Mouse (Mus musculus): ENCODE results near the gene Hist1h4m.
"Not testable (repeated sequence)": the region's sequence is repeated elsewhere in the genome, so short reads cannot be mapped to it uniquely, and the experiment has no call there.

Gene Hist1h4m

DNA sequence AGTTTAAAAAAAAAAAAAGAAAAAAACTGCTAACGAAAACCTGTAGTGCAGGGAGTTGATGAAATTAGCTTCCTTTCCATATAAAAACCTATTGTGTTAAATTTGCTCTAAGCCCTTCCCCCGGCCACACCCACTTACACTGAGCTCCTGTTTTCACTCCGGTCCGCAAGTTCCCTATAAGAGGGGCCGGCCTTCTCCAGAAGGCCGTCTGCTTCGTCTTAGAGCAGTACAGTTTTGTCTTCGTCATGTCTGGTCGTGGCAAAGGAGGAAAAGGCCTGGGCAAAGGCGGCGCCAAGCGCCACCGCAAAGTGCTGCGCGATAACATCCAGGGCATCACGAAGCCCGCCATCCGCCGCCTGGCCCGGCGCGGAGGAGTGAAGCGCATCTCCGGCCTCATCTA lies at the start of gene Hist1h4m:
Hist1h4m (plus strand) TSS at position 208 of the 400 bp plus-strand sequence.
- DNase-seq (ENCODE audit: low spot score in 2 of 2): peak; percentile 67 to 72

DNA sequence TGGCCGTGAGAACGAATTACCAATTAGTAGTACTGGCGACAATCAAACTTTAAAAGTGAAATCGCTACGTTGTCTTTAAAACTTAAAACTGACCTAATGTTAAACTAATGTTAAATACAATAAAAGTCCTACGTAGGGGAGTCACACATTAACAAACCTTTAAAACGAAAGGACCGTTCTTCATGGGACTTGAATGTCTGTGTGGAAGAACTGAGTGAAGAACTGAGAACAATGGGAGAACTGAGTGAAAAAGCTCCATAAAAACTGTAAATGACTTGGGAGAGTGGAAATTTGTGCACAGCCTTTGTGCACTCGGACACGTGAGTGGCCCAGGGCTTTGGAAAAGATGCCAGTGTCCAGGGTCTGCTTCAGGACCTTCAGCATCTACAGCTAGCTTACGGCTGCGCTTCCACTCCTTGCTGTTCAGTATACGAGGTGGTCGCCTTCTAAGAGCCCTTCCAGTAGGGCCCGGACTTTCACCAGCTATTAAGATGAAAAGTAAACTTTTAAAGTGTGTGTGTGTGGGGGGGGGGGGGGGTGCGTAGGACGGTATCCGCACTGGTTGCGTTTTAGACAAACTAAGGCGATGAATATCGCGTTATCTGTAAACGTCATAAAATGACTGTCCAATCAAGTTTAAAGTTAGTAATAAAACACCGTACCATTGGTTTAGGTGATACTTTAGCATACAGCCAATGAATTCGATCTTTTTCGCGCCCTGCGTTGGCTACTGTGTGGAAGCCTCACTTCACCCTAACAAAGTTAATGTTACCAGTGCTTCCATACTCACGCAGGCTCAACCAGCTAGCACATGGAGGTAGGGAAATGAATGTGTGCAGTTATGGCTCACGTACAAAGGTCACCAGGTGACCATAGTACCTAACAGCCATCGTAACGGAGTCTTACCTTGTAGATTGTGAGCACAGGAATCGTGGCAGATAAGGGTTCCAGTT lies 32.5 kb upstream of the Hist1h4m start:
- peak; percentile 74 to 88 for DNase-seq (ENCODE audit: low spot score in 2 of 2)

DNA sequence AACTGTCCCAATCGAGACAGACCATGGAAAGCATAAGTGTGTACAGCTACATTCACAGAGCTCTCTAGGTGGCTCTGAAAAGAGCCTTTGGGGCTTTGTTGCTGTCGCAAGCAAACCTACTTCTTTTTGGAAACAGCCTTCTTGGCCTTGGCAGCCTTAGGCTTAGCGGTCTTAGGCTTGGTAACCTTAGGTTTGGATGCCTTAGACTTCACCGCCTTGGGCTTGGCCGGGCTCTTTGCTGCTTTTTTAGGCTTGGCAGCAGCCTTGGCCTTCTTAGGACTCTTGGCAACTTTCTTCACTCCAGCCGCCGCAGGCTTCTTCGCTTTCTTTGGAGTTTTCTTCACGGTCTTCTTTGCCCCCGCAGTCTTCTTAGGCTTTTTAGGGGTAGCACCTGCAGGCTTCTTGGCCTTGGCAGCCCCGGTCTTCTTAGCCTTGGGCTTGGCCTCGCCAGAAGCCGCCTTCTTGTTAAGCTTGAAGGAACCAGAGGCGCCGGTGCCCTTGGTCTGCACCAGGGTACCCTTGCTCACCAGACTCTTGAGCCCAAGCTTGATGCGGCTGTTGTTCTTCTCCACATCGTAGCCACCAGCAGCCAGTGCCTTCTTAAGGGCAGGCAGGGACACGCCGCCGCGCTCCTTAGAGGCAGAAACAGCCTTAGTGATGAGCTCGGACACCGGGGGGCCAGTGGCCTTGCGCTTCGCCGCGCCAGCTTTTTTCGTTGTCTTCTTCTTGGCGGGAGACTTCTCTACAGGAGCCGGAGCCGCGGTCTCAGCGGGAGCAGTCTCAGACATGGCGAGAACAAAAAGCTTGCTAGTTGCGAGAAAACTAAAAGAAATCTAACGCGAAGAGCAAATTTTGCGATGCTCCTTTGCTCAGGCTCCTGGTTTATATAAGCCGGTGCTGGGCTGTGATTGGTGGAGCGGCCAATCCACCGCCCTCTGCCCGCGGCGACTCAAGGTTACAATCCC lies 31.5 kb upstream of the Hist1h4m start, which contains the start of gene Hist1h1b:
Hist1h1b (minus strand) TSS at position 859 of the 965 bp plus-strand sequence.
- peak; percentile 73 to 81 for DNase-seq (ENCODE audit: low spot score in 2 of 2)

DNA sequence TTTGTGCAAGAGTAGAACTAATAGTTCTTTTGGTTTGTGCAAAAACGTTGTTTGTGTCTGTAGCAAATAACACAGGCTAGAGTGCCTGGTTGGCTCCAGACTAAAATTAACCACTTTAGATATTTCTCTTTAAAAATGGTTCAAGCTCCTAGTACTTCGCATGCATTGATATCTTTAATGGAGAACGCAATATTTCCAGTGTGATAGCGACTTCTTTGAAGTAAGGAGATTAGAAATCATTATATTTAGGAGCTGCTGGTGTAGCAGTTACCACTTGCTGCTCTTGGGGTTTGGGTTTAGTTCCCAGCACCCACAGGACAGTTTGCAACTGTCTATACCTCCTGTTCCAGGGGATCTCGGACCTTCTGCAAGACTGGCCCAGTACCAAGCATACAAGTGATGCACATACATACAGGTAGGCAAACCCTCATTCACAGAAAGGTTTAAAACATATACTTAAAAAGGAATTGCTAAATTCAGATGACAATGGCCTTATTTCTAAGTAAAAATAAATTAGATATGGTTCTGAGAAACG lies 30.5 kb upstream of the Hist1h4m start:
- no peak for DNase-seq (ENCODE audit: low spot score in 2 of 2)

DNA sequence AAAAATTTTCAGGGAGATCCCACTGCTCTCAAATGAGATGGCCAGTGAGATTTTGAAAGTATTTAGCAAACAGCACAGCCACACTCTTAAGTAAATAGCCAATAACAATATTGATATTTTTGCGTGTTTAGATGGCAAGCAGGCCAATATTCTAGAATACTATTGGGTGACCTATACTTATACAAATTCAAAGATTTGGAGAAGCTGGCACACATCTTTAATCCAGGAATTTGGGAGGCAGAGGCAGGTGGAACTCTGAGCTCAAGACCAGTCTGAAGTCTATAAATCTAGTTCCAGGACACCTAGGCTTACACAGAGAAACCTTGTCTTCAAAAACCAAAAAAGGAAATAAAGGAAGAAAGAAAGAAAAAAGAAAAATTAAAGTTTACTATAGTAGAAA lies 29.9 kb upstream of the Hist1h4m start:
- no peak for DNase-seq (ENCODE audit: low spot score in 2 of 2)

DNA sequence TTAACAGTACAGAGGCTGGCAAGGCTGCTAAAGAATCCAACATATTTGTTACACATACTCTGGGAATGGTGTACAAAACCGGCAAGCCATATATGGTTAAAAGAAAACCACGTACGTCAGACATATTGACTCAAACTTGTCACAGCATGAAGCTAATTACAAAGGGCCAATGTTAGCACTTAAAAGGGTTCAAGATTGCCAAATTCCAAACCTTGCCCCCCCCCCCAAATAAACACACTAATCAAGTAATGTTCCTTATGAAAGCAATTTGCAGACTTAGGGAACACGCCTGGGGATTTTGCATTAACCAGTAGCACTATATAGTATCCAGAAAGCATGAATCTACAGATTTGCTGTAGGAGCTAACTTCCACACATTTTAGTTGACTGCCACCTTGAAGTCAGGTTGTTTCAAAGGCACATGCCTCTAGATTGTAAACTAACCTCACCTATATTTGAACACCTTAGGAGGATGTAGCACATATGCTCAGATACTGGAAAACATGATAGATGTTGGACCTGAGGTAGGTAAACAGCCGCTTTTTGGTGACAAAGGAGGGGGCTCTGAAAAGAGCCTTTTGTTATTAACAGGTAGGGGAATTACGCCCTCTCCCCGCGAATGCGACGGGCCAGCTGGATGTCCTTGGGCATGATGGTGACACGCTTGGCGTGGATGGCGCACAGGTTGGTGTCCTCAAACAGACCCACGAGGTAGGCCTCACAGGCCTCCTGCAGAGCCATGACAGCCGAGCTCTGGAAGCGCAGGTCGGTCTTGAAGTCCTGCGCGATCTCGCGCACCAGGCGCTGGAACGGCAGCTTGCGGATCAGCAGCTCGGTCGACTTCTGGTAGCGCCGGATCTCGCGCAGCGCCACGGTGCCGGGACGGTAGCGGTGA lies 28.9 kb upstream of the Hist1h4m start:
- DNase-seq (ENCODE audit: low spot score in 2 of 2): peak in 1 of 2 experiments; percentile 27

DNA sequence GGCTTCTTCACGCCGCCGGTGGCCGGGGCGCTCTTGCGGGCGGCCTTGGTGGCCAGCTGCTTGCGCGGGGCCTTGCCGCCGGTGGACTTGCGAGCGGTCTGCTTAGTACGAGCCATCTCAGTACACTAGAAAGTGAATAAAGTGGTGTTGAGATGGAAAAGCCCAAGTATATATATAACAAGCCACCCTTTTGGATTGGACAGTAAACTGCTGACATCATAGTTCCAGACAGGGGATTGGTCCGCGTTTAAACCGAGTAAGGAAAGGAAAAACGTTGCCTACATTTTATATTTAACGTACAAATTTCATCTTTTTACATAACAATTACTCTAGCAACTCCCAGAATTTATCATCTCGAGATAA lies 28.3 kb upstream of the Hist1h4m start, which contains the start of gene Hist1h3i:
Hist1h3i (minus strand) TSS at position 116 of the 363 bp plus-strand sequence.
- DNase-seq (ENCODE audit: low spot score in 2 of 2): peak; percentile 75 to 86

DNA sequence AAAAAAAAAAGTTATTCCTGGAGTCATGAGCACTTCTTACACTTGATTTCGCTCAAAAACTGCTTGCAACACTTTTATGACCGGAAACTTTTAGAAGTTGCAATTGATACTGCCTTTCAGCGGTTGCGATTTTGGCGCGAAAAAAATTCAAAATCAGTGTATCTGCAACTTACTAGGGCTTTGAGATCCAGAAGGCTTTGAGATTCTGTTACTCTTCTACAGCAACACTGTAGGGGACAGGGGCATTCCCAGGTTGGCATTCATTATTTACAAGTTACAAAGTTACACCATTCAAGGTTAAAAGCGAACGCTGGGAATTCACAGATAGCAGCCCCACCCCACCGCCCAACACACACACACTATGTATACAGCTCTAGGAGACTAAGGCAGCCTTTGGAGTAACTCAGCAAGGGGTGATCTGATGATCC lies 27.8 kb upstream of the Hist1h4m start:
- DNase-seq (ENCODE audit: low spot score in 2 of 2): peak; percentile 21 to 45

DNA sequence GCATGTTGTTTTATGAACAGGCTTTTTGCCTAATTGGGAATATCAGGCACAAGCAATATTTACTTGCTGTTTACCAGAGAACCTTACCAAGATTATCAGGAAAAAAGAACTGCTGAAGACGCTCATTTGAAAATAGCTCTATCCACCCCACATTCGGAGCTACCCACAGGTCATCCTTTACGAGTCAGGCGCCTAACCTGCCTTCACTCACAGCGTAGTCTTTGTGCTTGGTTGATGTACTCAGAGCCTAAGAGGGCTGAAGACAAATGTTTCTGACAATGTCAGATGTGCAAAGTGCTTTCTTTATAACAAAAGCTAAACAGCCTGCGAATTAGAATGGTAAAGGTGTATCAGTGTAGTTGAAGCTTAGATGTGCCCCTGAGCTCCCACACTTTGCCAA lies 27.2 kb upstream of the Hist1h4m start:
- DNase-seq (ENCODE audit: low spot score in 2 of 2): no peak

DNA sequence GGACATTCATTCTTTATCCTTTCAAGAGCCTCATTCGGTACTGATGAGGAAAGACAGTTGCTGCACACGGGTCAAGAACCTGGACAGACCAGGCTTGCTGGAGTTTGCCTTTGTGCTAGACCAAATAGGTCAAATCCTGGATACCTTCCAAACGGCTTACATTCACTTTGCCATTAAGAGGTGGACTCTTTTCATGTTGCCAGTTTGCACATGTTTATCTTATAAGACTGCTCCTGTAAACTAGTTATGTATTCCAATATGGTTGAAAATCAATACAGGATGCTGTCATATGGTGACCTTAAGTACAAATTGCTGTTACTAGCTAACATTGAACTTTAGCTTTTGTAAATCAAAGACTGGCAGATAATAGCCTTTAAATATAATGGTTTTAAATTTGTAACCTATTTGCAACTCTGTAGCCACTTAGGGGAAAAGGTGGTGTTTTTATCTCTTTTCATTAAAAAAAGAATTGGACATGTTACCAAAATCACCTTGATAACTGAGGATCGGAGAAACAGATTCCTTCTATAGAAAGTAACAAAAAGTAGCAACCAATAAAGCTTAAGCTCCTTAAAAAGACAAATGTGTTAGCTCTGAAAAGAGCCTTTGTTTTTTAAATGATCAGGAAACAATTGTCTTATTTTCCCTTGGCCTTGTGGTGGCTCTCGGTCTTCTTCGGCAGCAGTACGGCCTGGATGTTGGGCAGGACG lies 25.2 kb upstream of the Hist1h4m start:
- no peak for DNase-seq (ENCODE audit: low spot score in 2 of 2)

DNA sequence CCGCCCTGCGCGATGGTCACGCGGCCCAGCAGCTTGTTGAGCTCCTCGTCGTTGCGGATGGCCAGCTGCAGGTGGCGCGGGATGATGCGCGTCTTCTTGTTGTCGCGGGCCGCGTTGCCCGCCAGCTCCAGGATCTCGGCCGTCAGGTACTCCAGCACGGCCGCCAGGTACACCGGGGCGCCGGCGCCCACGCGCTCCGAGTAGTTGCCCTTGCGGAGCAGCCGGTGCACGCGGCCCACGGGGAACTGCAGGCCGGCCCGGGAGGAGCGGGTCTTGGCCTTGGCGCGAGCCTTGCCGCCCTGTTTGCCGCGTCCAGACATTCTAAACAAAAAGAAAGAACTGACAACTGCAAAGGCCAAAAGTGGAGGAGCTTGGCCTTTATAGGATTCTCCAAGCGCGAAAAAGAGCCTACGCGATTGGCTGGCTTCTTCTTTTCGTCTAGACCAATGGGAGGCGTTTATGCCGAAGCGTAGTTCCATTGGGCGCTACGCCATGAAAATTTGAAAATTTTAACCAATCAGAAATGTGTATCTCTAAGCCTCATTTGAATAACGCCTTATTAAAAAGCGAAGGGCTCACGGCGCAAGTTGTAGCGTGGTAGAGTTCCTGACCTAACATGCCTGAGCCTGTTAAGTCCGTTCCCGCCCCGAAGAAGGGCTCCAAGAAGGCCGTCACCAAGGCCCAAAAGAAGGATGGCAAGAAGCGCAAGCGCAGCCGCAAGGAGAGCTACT lies 24.5 kb upstream of the Hist1h4m start, which contains the start of the genes Hist1h2an and Hist1h2bp:
Hist1h2an (minus strand) TSS at position 320 of the 731 bp plus-strand sequence.
Hist1h2bp (plus strand) TSS at position 563 of the 731 bp plus-strand sequence.
- peak; percentile 90 to 94 for DNase-seq (ENCODE audit: low spot score in 2 of 2)

DNA sequence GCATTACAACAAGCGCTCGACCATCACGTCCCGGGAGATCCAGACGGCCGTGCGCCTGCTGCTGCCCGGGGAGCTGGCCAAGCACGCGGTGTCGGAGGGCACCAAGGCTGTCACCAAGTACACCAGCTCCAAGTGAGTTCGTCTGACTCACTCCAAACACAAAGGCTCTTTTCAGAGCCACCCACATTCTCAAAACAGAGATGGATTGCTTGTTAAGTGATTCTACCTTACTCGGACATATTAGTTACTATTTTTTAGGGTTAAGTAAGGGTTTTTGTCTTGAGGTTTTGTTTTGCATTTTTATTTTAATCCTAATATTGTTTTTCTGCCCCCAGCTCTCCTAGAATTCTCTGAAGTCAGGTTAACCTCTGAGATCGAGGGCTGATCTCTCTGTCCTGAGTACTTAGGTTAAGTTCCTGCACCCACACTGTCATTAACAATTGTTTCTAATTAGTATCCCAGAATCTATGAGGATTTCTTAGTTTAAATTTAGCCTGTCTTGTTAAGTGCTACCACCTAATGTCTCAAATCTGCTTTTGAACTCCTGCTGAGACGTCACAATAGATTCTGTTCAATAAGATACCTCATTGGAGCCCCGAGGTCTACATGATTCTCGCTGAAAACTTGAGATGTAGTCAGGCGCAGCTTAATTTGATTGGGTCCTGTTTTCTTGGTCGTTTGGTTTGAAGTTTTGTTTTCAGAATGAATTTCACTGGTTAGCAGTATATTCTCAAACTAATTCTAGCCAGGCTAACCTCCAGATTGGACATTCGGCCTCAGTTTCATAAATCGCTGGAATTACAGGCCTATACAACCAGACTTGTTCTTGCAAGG lies 23.6 kb upstream of the Hist1h4m start:
- no peak for DNase-seq (ENCODE audit: low spot score in 2 of 2)

DNA sequence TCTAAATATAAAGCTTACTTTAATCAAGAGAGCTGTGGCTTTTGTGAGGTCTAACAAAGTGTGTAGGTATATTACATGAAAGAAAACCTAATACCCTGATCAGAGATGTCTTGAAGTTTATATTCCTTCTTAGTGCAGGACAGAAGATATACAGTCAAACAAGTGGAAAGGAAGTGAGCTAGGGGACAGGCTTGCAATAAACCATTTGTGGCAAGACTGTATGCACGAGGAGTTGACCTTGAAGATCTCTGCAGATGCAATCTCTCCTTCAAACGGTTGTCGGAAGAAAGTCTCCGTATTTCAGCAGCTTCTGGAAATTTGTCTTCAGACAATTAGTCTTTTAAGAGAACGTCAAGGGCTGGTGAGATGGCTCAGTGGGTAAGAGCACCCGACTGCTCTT lies 21.6 kb upstream of the Hist1h4m start:
- no peak for DNase-seq (ENCODE audit: low spot score in 2 of 2)

DNA sequence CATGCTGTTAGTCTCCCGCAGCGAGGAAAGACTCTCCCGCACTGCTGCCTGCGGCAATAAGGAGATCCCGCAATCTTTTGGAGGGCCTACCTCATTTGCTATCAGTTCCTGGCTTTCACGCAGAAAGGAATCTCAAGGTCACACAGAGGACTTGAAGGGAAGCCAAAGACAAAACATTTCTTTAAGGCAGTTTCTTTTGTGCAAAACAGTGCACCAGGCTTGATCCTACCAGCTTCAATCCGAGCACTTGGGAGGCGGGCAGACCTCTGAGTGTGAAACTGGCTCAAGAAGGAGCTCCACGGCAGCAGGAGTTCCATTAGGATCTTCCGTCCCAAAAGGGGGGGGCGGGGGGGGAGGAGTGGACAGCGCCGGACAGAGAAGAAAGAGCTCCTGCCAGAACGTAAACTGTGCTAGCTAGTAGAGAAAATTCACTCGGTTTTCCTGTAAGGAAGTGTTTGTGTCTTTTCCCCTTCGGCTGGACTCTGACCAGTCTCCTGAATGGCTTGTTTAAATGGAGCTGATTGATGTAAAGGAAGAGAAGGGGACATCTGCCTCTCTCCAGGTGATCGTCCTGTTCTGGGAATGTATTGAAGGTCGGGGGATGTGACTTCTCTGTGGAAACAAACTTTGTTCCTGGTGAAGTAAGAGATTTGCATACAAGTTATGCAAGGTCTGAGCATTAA lies 20.8 kb upstream of the Hist1h4m start:
- no peak for DNase-seq (ENCODE audit: low spot score in 2 of 2)

DNA sequence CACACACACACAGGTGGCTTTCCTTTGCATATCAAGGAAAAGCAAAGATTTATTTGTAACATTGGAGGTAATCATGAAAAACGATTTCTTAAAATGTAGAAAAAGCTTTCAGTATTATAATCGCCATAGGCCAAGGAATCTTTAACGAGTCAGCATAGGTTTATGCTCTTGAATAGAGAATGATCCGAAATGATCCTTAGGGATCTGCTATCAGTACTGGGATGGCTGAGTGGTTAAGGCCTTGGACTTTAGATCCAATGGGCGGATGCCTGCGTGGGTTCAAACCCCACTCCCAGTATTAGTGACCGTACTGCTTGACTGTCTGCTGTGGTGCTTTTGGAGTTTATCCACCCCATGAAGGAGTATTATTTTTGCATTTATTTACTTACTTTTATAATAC lies 16.0 kb upstream of the Hist1h4m start:
- DNase-seq (ENCODE audit: low spot score in 2 of 2): no peak

DNA sequence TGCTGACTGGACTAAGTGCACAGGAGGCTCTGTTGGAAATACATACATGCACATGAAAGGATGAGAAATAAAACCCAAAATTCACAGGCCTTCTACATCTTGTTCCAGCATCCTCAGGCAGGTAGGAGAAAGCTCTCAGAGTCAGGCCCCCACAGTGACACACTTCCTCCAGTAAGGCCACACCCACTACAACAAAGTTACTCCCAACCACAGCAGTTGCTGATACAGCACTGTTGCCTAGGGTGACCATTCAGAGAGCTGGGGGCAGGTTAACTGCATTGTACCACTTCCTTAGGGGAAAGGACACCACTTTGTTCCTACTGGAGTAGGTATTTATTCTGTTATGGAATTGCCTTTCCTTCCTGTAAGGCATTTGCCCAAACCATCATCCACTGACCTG lies 14.4 kb upstream of the Hist1h4m start:
- DNase-seq (ENCODE audit: low spot score in 2 of 2): not testable (repeated sequence)

DNA sequence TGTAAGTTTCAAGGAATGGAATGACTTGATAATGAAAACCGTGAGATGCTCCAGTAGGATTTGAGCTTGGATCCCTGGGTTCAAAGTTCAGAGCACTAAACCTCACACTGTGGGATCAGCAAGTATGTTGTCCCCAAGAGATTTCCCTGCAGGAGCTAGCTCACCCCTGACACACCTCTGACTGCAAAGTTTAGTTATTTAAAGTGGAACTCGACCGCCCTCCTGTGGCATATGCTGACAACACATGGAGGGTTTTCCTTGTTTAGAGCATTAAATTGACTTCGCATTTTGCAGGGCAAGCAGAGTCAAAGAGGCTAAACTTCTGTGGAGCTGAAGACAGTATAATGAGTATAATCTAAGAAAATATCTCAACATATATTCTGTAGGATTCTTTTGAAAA lies 8.5 kb upstream of the Hist1h4m start:
- DNase-seq (ENCODE audit: low spot score in 2 of 2): not testable (repeated sequence)

DNA sequence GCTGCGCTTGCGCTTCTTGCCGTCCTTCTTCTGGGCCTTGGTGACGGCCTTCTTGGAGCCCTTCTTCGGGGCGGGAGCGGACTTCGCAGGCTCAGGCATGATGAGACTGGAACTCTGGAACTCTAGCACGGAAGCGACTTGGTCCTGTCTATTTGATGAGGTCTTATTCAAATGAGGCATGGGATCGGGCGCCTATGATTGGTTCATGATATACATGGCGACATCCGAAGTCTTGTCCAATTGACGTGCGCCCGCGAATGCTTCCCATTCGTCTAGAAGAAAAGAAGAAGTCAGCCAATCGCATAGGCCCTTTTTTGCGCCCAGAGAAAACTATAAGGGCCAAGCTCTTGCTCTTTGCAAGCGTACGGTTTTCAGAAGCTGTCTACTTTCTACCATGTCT lies 1.5 kb upstream of the Hist1h4m start, which contains the start of the genes Hist1h2bq and Hist1h2ao:
Hist1h2bq (minus strand) TSS at position 125 of the 400 bp plus-strand sequence.
Hist1h2ao (plus strand) TSS at position 393 of the 400 bp plus-strand sequence.
- not testable (repeated sequence) for DNase-seq (ENCODE audit: low spot score in 2 of 2)

Data from spleen, postnatal 36 days (tissue).